ENCODE assay signal across 11 mouse cellular contexts in the genomic region with DNA sequence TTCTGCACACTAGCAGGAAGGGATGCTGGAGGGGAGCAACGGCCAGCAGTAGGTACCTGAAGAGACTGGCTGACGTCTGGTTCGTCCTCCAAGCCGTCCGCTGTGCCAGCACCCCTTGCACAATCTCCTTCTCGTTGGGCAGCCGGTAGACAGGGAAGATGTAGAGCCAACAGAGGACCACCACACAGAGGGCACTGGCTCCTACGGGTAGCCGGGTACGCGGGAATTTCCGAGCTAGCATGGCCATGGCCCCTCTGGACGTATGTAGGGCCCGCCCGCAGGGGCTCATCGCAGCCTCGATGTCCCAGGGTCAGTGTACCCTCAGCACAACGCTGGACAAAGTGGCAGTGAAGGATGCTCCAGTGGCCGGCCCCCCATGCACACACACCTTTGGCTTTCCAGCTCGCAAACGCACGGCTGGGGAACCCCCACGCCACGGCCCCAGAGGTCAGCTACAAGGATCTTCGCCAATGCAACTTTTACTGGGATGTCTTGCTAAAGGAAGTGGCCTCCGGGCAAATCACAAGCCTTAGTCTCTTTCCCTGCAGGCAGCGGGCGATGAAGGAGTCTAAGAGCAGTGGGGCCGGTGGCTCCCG. TPM values are rescaled to one million over a fixed set of nuclear protein-coding genes. Genes with fewer than 3 reads are reported as not detected.
DNase-seq lines count a peak whose midpoint lies in the region; ATAC-seq and TF ChIP-seq lines count a peak whose summit lies in the region.
"Had no signal": no experiment of that assay in that cellular context is flagged by ENCODE, and none has a peak within 500 bp of the region (broad histone marks: within the 10 kb centered on the region; RNA-seq: fewer than 3 reads in every experiment).

No protein-coding gene starts in this region.

- no peaks in the 10 kb centered on the region for H3K36me3 ChIP-seq in heart, embryonic 10.5 days
- no peaks in the 10 kb centered on the region for H3K36me3 ChIP-seq in ES-Bruce4 (ENCODE audit: control insufficient read depth, insufficient read depth, low read length, poor library complexity, severe bottlenecking)
- H3K36me3 ChIP-seq in forebrain, embryonic 13.5 days (ENCODE audit: poor library complexity, severe bottlenecking): peaks cover 3% of the 10 kb centered on the region; the same call in 1 of the 2 replicates
- H3K36me3 ChIP-seq in limb, embryonic 13.5 days: no peaks in the 10 kb centered on the region
- no peaks in the 10 kb centered on the region for H3K36me3 ChIP-seq in stomach, embryonic 15.5 days

- DNase-seq in heart, embryonic 10.5 days (ENCODE audit: low spot score): peak; percentile 79
- DNase-seq in heart, adult 18-20 months: no peak
- no peak for DNase-seq in gastrocnemius, postnatal 14 days
- no peak for DNase-seq in spleen, postnatal 14 days (ENCODE audit: low spot score in 2 of 2)

- no peak for TF ChIP-seq POLR2A in ES-Bruce4 (IDR thresholded peaks at IDR 0.05; ENCODE audit: insufficient read depth, low read length)

- peaks cover 19% of the 10 kb centered on the region for H3K27me3 ChIP-seq in heart, embryonic 10.5 days (ENCODE audit: insufficient read depth, poor library complexity, severe bottlenecking)
- H3K27me3 ChIP-seq in ES-Bruce4 (ENCODE audit: control insufficient read depth, insufficient read depth, low read length, poor library complexity, severe bottlenecking): no peaks in the 10 kb centered on the region
- no peaks in the 10 kb centered on the region for H3K27me3 ChIP-seq in forebrain, embryonic 13.5 days
- peaks cover 18% of the 10 kb centered on the region for H3K27me3 ChIP-seq in limb, embryonic 13.5 days
- H3K27me3 ChIP-seq in stomach, embryonic 15.5 days (replicated peaks): peaks cover 13% of the 10 kb centered on the region
- H3K27me3 ChIP-seq: CH12.LX had no signal

- no peak for TF ChIP-seq CTCF in ES-Bruce4 (IDR thresholded peaks at IDR 0.05; ENCODE audit: low read depth, low read length)

- peak overlapping the region; percentile 75 for H3K4me2 ChIP-seq in forebrain, embryonic 13.5 days
- H3K4me2 ChIP-seq in limb, embryonic 13.5 days (replicated peaks): peak overlapping the region; percentile 94
- peak overlapping the region; percentile 95 for H3K4me2 ChIP-seq in stomach, embryonic 15.5 days

- H3K9me3 ChIP-seq in heart, embryonic 10.5 days: no peaks in the 10 kb centered on the region
- H3K9me3 ChIP-seq in ES-Bruce4 (replicated peaks; ENCODE audit: control insufficient read depth, insufficient read depth, low read length, poor library complexity, severe bottlenecking): no peaks in the 10 kb centered on the region
- no peaks in the 10 kb centered on the region for H3K9me3 ChIP-seq in forebrain, embryonic 13.5 days (replicated peaks)
- no peaks in the 10 kb centered on the region for H3K9me3 ChIP-seq in limb, embryonic 13.5 days
- H3K9me3 ChIP-seq in stomach, embryonic 15.5 days: no peaks in the 10 kb centered on the region

- intact Hi-C loops in gastrocnemius, postnatal 14 days (cut with DNase I; ENCODE audit: low total_unique reads): loop anchor here (10.0 kb wide), 1 partner anchor 179 kb away; no protein-coding TSS in a partner anchor

- WGBS in heart, embryonic 10.5 days: 22% methylated on average over 30 of the region's 30 CpGs
- WGBS in forebrain, embryonic 13.5 days: 18% methylated on average over 29 of the region's 30 CpGs
- WGBS in limb, embryonic 13.5 days: 21% methylated on average over 30 of the region's 30 CpGs
- 25% methylated on average over 30 of the region's 30 CpGs for WGBS in stomach, embryonic 15.5 days

- no peak for ATAC-seq in forebrain, embryonic 13.5 days
- ATAC-seq in limb, embryonic 13.5 days (ENCODE audit: low FRiP score, low read depth): no peak
- ATAC-seq in stomach, embryonic 15.5 days (ENCODE audit: insufficient read depth, low FRiP score, low read depth): no peak

- H3K9ac ChIP-seq in ES-Bruce4 (ENCODE audit: low read depth, poor library complexity, severe bottlenecking): peak overlapping the region; percentile 47; the same call in 1 of the 2 replicates
- peak overlapping the region; percentile 84 for H3K9ac ChIP-seq in forebrain, embryonic 13.5 days
- H3K9ac ChIP-seq in limb, embryonic 13.5 days: peak overlapping the region; percentile 77
- H3K9ac ChIP-seq in stomach, embryonic 15.5 days: no peak overlapping the region

- H3K27ac ChIP-seq in heart, embryonic 10.5 days: peak overlapping the region; percentile 88
- H3K27ac ChIP-seq in ES-Bruce4 (ENCODE audit: insufficient read depth, low read length): no peak overlapping the region
- H3K27ac ChIP-seq in forebrain, embryonic 13.5 days: peak overlapping the region; percentile 96
- H3K27ac ChIP-seq in limb, embryonic 13.5 days: no peak overlapping the region
- H3K27ac ChIP-seq in stomach, embryonic 15.5 days: no peak overlapping the region

- peak overlapping the region; percentile 79 for H3K4me3 ChIP-seq in heart, embryonic 10.5 days
- peak overlapping the region; percentile 84 for H3K4me3 ChIP-seq in ES-Bruce4 (ENCODE audit: low read depth, low read length)
- H3K4me3 ChIP-seq in forebrain, embryonic 13.5 days: peak overlapping the region; percentile 69
- peak overlapping the region; percentile 65 for H3K4me3 ChIP-seq in limb, embryonic 13.5 days
- H3K4me3 ChIP-seq in stomach, embryonic 15.5 days (replicated peaks): peak overlapping the region; percentile 56
- H3K4me3 ChIP-seq: erythroblast, embryonic 14.5 days; myocyte had no signal

- peaks cover 10% of the 10 kb centered on the region for H3K4me1 ChIP-seq in heart, embryonic 10.5 days
- H3K4me1 ChIP-seq in ES-Bruce4 (ENCODE audit: control insufficient read depth, insufficient read depth, low read length): no peaks in the 10 kb centered on the region
- H3K4me1 ChIP-seq in forebrain, embryonic 13.5 days: peaks cover 32% of the 10 kb centered on the region
- peaks cover 8% of the 10 kb centered on the region for H3K4me1 ChIP-seq in limb, embryonic 13.5 days
- 0 out of 2 replicates have a peak, but pooled peaks cover 8% of the 10 kb centered on the region for H3K4me1 ChIP-seq in stomach, embryonic 15.5 days

- TF ChIP-seq EP300 in ES-Bruce4 (IDR thresholded peaks at IDR 0.05; ENCODE audit: insufficient read depth, low read depth, low read length): no peak

RNA-seq across cellular contexts. Expression of gene St8sia1, which starts 0.7 kb away (rescaled TPM):
- polyA plus RNA-seq in heart, embryonic 10.5 days (2016; fragmentation: Nextera tagmentation; extraction: Ambion mirVana): 3.1 and 3.4 TPM in 2 replicates
- under 1 TPM; 0.10 to 0.57 TPM for total RNA-seq in heart, adult 18-20 months (2021)
- 2.3 and 2.5 TPM in 2 replicates for polyA plus RNA-seq in ES-Bruce4 (2011; ENCODE audit: insufficient read depth, insufficient read length, low read depth, missing spikeins)
- 4.2 and 4.8 TPM in 2 replicates for polyA plus RNA-seq in forebrain, embryonic 13.5 days (2015; fragmentation: Nextera tagmentation; extraction: Ambion mirVana)
- 1.1 and 1.3 TPM in 2 replicates for polyA plus RNA-seq in limb, embryonic 13.5 days (2015; fragmentation: Nextera tagmentation; extraction: Ambion mirVana)
- 0.90 and 0.96 TPM in 2 replicates for polyA plus RNA-seq in stomach, embryonic 15.5 days (2015; fragmentation: Nextera tagmentation; extraction: Ambion mirVana)
- total RNA-seq in gastrocnemius, postnatal 14 days (2021): under 1 TPM; 0.16 to 0.42 TPM
- polyA plus RNA-seq: erythroblast, embryonic 14.5 days had no signal

Comparison
In these comparisons a context has a peak if more than half of its experiments do, and no peak if none do; other contexts are left out.
1. H3K27ac ChIP-seq: peak in heart, embryonic 10.5 days (single experiment) and forebrain, embryonic 13.5 days (single experiment); none in ES-Bruce4 (single experiment), limb, embryonic 13.5 days (single experiment) and stomach, embryonic 15.5 days (single experiment).
2. Peak in every context shown above with its lines, with median percentiles within 50 percentile points of each other: H3K4me3 ChIP-seq and H3K4me2 ChIP-seq.